Mouse (Mus musculus): Measurements from ENCODE around the gene Foxe1. TPM values are rescaled to one million over a fixed set of nuclear protein-coding genes. Genes with fewer than 3 reads are reported as not detected.
A peak's percentile ranks its signal among the peaks of the same experiment; 100 is the strongest.

Gene Foxe1
- total RNA-seq, 4 experiments from 2014 or later, result not detected

DNA sequence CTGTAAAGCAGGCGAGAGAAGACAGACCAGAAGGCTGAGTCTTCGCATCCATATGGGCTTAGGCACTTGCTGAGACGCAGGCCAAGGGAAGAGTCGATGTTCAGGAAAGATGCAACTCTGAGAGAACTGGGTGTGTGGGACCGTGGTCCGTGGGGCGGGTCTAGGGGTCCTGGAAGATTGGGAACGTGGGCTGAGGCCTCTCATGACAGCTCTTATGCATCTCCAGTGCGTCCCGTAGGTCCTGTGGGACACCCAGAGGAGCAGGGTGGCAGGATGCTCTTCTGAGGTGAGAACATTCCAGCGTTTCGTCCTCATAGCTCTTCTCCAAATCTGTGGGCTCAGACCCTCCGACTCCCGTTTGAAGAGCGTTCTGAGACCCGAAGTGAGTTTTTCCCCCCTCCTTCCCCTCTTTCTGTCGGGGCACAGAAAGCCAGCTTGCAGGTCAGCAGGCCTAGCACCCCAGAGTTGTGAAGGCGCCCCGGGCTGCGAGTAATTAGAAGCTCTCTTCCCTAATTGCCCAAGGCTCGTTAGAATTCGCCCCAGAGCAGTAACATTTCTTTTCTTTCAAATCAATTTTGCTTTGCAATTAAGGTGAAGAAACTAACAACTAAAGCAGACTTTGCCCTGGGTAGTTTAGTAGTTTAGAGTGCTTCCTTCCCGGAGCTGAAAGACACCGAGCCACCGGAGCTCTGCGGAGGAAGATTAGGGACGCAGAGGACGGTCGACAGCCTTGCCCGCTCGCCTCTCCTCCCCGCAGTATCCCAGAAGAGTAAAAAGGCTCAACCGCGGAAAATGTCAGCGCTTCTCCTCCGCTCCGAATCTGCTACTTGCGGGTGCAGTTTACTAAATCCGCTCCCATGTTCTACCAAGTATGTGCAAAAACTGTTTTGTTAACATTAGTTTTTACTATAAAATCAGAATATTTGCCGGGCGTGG is 4.4 kb downstream of the Foxe1 start:
- no peak for DNase-seq

DNA sequence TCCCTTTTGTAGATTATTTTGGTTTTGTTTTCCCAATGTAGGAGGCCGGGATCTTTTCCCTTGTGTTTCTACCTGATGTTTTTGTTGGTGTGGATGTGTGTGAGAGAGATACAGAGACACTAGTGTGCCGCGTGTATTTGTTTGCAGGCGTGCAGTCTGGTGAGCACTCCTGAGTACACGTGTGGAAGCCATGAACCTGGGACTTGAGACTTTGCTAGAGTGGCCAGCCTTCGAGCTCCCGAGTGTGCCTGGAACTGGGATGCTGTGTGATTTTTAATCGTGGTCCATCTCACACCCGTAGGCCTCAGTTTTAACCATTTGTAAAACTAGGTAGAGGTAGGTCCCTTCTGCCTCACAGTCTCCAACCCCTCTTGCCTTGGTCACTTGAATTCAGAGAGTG is 5.5 kb downstream of the Foxe1 start:
- DNase-seq, result no peak

DNA sequence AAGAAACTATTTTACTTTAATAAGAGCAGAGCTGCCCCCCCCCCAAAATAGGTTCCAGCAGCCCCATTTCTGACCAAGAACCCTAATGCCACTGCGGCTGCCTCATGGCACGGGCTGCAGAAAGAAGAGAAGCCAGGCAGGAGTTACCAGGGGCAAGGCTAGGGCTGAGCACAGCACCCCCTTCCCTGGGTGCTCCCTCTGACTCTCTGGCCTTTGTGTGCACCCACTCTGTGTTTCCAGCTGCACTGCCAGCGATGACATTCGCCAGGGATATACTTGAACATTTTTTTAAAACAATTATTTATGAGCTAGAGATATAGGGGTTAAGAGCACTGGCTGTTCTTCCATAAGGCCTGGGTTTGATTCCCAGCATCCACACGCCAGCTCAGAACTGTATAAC is 6.1 kb downstream of the Foxe1 start:
- no peak for DNase-seq

DNA sequence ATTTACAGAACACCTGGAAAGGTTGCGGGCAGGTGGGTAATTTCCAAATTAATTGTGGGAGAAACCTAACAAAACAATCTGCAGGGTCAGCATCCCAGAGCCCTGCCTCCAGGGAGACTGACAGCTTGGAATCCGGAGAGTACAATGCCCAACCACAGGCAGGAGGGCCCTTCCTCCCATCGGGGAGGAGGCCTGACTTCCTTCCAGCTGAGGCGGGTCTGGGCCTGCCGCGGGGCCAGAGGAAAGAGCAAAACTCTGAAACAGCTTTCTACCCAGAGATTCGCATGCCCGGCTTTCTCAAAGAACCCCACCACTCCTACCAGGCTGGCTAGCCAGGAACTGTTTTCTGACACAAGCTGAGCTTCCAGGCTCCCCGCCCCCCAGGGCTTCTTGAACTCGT is 9.6 kb downstream of the Foxe1 start:
- no peak for DNase-seq

DNA sequence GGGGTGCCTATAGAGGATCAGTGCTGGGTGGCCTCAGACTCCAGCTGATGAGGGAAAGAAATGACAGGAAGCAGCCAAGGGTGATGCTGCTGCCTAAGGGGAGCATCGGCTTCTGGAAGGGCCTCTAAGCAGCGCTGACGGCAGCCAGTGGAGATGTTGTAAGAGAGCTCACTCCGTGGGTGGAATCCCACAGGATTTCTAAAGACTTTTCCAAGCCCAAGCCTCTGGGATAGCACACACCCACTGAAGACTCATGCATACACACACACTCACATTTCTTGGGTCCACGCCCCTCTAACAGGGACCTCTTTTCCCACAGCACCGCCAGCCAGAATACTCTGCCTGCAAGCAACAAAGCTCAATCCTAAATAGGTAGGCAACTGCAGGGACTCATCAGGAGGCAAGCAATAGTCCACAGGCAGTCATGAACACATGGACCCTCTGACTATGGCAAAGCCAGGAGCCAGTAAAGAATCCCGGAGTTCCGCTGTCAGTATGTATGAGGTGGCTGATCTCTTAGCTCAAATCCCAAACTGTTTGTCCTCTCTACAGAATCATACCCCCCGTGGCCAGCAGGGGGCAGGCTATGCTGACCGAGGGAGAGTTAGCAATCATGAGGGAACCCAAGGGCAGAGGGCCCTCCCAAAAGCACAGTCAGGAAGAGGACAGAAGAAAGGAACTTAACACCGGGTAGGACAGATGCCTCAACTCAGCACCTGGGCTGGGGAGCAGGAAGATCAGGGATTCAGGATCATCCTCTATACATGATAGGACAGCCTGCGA is 13.1 kb downstream of the Foxe1 start:
- DNase-seq, result peak; percentile 30

DNA sequence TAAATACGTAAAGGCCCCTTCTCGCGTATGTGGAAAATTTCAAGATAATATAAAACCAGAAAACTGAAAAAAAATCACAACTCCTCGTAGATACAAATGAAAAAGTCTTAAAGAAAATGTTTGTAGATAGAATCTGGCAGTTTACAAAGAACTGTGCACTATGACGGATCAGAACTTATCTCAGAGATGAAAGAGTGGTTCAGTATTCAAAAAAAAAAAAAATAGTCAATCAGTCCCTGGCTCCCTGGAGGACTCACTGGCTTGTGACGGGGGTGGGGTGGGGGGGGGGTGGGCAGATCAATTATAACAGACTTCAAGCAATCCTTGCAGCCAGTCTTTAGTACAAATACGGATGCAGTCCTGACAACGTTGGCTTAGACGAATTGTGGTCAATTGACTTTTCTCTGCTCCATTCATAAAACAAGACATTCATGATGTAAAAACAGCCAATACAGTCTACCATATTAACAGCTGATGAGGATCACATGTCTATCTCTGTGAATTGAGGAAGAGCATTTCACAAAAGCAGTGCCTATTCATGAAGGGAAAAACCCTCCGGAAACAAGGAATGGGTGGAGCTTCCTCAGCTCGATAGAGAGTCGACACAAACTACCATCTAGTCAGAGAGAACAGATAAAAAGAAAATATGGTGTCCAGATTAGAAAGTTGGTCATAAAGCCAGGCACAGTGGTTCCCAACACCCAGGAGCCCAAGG is 16.3 kb downstream of the Foxe1 start:
- DNase-seq, result no peak

DNA sequence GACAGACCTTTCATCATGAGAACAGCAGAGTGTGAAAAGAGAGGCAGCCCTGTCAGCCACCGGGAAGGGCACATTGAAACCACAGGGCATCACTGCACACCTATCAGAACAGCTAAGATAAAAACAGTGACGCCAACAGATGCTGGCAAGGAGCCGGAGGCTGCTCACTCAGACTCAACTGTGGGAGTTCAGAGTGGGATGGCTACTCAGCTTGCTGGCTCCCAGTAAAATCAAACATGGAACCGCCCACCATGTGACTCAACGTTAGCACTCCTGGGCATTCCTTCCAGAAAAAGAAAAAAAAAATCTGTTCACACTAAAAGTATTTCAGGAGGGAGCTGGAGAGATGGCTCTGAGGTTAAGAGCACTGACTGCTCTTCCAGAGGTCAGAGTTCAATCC is 17.8 kb downstream of the Foxe1 start:
- no peak for DNase-seq

DNA sequence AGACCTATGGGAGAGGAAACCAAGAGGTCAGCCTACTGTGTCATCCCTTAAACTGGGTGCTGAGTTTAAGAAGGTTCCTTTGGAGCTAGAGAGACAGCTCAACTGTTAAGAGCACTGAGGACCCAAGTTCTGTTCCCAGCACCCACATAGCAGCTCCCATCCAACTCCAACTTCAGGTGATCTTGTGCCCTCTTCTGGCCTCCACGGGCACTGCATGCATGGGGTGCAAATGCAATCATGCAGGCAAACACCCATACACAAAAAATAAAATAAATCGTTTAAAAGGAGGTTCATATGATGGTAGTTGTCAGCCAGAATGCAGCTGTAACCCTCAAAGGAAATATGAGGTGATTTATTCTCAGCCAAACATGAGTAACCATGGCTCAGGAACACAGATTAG is 21.0 kb downstream of the Foxe1 start:
- DNase-seq, result no peak

DNA sequence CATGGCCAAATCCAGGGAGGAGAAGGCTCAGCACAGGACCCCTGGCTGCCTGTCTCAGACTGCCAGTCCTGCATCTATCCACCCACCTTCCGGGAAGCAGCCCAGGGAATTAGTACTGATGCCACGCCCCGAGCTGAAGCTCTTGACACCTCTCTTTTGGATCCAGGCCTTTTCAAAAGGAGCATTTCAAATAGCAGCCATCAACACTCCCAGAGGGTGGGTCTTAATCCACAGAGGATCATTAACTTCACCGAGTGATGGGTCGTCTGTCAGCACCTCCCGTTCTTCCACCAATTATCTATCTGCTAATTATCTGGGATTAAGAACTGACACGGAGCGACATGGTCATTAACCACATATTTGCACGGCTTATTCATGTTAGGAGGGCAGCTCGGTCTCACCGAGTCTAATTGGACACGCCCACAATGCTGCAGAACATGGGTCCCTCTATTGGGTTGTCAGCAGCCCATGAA is 24.1 kb downstream of the Foxe1 start:
- DNase-seq, result no peak

DNA sequence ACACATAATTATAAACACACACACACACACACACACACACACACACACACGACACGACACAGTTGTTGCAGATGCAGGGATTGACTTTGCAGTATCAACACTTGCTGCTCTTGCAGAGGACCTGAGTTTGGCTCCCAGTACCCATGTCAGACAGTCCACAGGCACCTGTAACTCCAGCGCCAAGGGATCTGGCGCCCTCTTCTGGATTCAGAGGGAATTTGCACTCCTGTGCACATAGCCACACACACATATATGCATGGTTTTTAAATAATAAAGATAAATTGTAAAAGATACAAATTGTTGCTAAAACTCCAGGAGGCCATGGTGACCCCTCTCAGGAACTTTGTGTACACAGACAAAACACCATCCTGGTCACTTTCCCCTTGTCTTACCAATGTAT is 25.7 kb downstream of the Foxe1 start:
- no peak for DNase-seq

DNA sequence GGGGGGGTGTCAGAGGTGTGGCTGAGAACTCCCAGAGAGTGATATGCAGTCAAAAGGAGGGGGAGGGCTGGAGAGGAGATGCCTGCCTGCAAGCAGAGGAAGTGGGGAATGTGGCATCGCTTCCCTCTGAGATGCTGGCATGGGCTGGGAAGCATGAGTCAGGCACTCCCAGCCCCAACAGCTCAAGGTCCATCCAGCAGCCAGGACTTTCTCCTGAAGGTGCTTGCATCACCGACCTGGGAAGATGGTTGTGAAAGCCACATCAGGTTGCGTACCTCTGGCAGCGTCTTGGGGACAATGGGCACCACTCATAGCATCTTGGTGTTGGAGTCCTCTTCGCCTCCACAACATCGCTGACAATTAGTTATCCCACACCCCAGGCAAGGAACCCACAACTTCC is 27.0 kb downstream of the Foxe1 start:
- peak; percentile 50 for DNase-seq

DNA sequence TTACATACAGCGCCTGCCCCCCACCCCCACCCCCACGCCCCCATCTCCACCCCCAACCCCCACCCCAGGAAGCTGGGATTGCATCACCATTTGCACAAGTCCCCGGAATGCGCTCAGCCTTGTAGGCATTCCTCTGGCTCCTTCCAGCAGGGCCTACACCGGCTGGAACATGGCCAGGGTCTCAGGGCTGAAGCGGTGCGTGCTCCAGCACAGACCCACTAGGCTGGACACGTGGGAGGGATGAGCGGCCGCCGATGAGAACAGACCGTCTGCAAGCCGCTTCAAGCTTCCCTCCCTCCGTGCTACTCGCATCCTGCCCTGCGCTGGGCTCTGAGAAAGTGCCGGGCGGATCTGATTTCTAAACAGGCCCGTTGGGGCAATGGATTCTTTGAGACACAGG is 27.6 kb downstream of the Foxe1 start:
- peak; percentile 77 for DNase-seq

DNA sequence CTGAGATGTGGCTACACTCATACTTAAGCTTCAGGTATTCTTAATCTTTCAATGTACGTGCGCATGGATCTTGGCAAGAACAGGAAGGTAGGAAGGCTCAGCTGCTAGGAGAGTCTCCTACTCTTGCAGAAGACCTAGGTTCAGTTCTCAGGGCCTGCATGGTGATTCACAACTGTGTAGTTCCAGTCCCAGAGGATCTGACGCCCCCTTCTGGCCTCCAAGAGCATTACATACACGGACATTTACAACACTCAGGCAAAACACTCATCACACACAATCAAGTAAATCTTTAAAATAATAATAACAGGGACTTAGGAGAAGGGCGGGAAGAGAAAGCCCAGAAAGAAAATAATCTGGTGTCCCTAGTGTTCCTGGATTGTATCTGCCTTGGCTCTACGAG is 31.0 kb downstream of the Foxe1 start:
- DNase-seq, result no peak

DNA sequence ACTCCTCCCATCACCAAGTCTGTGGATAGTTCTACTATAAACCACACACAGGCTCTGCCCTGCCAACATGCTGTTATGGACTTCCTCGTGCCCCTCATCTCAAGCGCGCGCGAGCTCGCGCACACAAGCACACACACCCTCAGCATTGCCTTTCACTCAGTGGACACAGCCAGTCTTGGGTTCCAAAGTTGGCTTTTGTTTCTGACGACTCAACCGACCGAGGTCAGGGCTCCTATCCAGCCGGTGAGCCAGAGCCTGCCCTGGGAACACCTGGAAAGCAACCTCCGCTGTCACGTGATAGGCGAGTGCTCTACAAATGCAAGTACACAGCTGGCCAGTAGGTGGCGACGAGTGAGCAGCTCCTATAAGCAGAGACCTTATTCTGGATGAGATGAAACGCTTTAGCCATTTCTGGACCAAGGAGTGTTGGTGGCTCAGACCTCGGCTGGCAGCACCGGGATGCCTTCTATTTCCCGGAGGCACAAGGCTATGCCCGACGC is 31.5 kb downstream of the Foxe1 start:
- peak; percentile 79 for DNase-seq

DNA sequence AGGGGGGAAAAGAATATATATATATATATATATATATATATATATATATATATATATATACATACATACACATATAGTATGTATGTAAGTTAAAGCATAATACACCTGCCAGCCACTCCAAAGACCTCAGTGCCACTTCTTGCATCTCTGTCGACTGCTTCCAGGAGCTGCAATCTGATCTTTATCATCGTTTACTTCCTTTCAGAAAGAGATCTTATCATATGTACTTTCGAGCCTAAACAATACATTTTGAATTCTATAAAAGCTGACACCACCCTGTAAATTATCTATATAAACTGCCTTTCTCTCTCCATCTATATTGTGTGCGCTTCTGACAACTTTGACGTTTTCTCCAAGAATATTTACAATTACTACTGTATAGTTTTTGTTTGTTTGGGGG is 45.1 kb downstream of the Foxe1 start:
- no peak for DNase-seq

DNA sequence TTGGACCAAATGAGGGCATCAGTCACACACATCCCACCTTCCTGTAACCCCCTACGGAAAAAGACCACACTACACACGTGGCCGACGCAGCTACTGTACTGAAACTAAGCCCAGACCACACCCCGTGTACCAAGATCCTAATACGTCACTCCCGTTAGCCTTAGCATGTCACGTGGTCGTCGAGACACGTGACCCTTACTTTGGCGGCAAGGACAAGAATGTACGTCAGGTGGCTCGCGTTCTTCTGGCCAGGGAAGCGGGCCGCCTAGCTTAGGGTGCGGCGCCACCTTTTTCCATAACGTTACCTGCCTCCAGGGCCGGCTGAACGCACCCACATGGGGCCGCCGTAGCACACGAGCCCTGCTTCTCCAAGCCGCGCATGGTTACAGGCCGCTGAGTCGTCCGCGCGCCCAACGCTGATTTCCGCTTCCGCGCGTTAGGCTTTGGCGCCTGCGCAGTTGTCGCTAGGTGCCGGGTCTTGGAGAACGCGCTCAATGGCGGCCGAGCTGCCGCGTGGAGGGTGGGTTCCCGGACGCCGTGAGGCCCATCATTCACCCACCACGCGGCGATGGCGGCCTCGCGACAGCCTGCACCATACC is 45.7 kb downstream of the Foxe1 start, which contains the start of gene Trmo:
Trmo (minus strand) TSS at position 425 of the 599 bp plus-strand sequence.
- peak; percentile 92 for DNase-seq

DNA sequence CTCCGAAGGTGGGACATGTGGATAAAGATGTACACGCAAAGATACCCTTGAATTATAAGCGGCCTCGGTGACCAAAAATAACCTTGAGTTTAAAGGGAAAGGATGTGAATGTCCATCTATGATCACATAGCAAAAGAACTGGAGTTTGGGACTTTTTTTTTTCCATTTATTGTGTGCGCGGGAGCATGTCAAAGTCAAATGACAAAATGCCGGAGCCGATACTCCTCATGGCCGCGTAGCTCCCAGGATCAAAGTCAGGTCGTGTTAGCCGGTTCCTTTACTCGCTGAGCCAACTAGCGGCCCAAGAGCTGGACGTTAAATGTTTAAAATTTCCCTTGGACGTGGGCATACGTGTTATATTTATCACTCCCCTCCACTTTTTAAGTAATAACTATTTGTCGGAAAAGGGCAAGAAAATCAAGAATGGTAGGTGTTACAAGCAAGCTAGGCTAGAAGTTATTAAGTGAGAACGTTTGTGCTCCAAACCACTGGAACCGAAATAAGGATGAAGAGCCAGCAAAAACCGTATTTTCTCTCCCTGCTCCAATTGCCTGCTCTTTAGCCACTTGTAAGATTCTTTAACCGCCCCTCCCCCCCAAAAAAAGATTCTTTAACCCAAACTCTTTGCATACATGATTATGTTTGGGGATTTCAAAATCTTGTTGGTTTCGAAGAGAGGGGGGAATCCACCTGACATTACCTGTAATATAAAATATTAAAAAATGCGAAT is 46.4 kb downstream of the Foxe1 start:
- no peak for DNase-seq

DNA sequence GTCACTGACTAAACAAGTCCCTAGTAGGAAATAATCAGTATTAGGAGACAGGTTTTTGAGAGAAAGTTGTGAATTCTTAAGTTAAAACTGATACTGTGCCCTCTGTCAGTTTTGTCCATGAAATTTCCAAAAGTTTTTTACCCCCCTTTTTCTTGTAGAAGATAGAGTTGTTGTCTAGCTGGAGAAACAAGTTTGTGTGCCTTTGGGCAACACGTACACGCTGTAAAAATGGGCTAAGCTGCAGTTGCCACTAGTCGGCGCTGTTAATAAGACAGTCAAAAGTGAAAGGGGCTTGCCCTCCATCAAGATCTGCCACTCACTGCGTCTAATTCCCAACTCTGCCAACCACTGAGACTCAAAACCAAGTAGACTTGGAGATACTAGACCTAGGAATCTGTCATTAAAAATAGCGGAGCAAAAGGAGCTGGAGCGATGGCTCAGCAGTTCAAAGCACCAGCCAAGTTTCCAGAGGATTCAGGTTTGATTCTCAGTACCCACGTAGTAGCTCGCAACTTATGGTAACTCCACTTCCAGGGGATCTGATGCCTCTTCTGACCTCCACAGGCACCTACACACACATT is 47.1 kb downstream of the Foxe1 start:
- DNase-seq, result peak; percentile 66

DNA sequence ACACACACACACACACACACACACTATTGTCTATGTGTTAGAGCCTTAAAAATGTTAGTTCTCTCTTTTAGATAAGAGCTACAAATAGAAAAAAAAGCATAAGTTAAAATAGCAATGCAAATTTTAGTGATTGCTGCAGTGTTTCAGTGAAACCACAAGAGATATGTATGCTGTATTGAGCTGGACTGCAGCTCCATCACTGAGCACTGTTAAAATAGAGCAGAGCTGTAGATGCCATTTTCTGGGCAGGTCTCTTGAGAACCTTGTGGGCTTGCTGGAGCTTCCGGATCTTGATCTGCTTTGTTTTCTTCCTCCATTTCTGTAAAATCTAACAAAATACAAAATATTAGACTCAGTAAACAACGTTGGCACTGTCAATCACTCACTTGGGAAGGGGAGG is 51.0 kb downstream of the Foxe1 start:
- DNase-seq, result no peak

DNA sequence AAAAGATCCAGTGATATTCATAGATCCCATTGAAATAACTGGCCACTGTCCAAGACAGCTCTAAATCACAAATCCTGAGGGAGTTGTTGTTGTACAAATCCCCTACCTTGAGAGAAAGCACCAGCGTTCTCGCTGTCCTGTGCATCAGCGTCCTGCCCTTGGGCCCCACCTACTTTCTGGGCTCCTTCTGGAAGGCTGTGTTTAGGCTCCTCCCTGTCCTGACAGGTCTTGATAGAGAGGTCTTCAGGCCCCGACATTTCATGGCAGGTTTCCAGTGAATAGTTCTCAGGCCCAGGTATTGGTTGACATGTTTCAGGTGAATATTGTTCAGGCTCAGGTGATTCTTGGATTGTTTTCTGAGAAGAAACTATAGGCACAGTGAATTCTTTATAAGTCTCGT is 52.3 kb downstream of the Foxe1 start:
- DNase-seq, result no peak
